Mouse (Mus musculus) cortical plate, adult 2 months (tissue): ENCODE measurements at regions not wholly inside any gene's neighbourhood (a gene's known extent, or its start where the extent isn't known, plus 50 kb on each side); places are given as distances from the start of the nearest gene placed in this dataset.

Experiments
- H3K27ac ChIP-seq: fragments of 200-500 bp; 2 replicates; pipeline ENCODE4 v1.5.1; 2012; ENCODE audit warnings: low read length, control low read depth, inconsistent platforms; ENCODE audit not compliant: insufficient read depth
- H3K4me1 ChIP-seq: fragments of 200-500 bp; 2 replicates; pipeline ENCODE4 v1.6.1; 2011; ENCODE audit warnings: low read length; ENCODE audit not compliant: control insufficient read depth, insufficient read depth
- H3K4me3 ChIP-seq: fragments of 200-500 bp; 2 replicates; pipeline ENCODE4 v1.5.1; 2011; ENCODE audit warnings: mild to moderate bottlenecking, low read length, control low read depth; ENCODE audit not compliant: insufficient read depth
- CTCF ChIP-seq: fragments of 200-500 bp; IDR thresholded peaks from 2 replicates; pipeline ENCODE4 v1.5.1; 2011; ENCODE audit warnings: mild to moderate bottlenecking, control low read depth, low read length; ENCODE audit not compliant: insufficient read depth; ENCODE audit errors: extremely low read depth
- POLR2A ChIP-seq: fragments of 200-500 bp; IDR thresholded peaks from 2 replicates; pipeline ENCODE4 v1.6.1; 2011; ENCODE audit warnings: mild to moderate bottlenecking, low read length, control low read depth; ENCODE audit not compliant: insufficient read depth; ENCODE audit errors: extremely low read depth

GRCm38 (mm10) chr15:59153416-59154250 lies 264.5 kb downstream of the Gm49356 start:
- TF ChIP-seq CTCF (no peak), POLR2A (no peak)
- Histone ChIP-seq H3K4me1 (no peaks in the 10 kb centered on the region), H3K27ac (no peak overlapping the region), H3K4me3 (no peak overlapping the region)

GRCm38 (mm10) chr15:59154407-59155288 lies 265.6 kb downstream of the Gm49356 start:
- no peaks in the 10 kb centered on the region for H3K4me1 ChIP-seq
- no peak overlapping the region for H3K27ac ChIP-seq
- TF ChIP-seq POLR2A (no peak), CTCF (no peak)
- H3K4me3 ChIP-seq, result no peak overlapping the region

GRCm38 (mm10) chr15:59155289-59155623 lies 266.2 kb downstream of the Gm49356 start:
- no peak for TF ChIP-seq CTCF
- no peak for TF ChIP-seq POLR2A
- Histone ChIP-seq H3K4me1 (no peaks in the 10 kb centered on the region), H3K4me3 (no peak overlapping the region), H3K27ac (no peak overlapping the region)

GRCm38 (mm10) chr15:59156328-59156727 lies 267.2 kb downstream of the Gm49356 start:
- Histone ChIP-seq H3K4me1 (no peaks in the 10 kb centered on the region), H3K4me3 (no peak overlapping the region), H3K27ac (no peak overlapping the region)
- TF ChIP-seq CTCF (no peak), POLR2A (no peak)

- no peaks in the 10 kb centered on the region for H3K4me1 ChIP-seq
- no peak overlapping the region for H3K4me3 ChIP-seq
- no peak overlapping the region for H3K27ac ChIP-seq
- no peak for TF ChIP-seq POLR2A
These were observed 269.7 kb downstream of the Gm49356 start for GRCm38 (mm10) chr15:59158760-59159159.

GRCm38 (mm10) chr15:59160931-59161920 lies 272.1 kb downstream of the Gm49356 start:
- TF ChIP-seq CTCF, result no peak
- no peak for TF ChIP-seq POLR2A
- no peak overlapping the region for H3K27ac ChIP-seq
- H3K4me3 ChIP-seq, result no peak overlapping the region

GRCm38 (mm10) chr15:59167937-59168659 lies 279.0 kb downstream of the Gm49356 start:
- Histone ChIP-seq H3K4me3 (no peak overlapping the region), H3K4me1 (no peaks in the 10 kb centered on the region), H3K27ac (no peak overlapping the region)
- TF ChIP-seq POLR2A (no peak), CTCF (no peak)

More at GRCm38 (mm10) chr15:59160931-59161920, 272.1 kb downstream of the Gm49356 start:
- H3K4me1 ChIP-seq, result no peaks in the 10 kb centered on the region

GRCm38 (mm10) chr15:59168660-59169170 lies 279.6 kb downstream of the Gm49356 start:
- Histone ChIP-seq H3K27ac (no peak overlapping the region), H3K4me3 (no peak overlapping the region), H3K4me1 (no peaks in the 10 kb centered on the region)
- TF ChIP-seq CTCF (no peak), POLR2A (no peak)

GRCm38 (mm10) chr15:59169237-59169797 lies 280.2 kb downstream of the Gm49356 start:
- no peak for TF ChIP-seq CTCF
- TF ChIP-seq POLR2A, result no peak
- Histone ChIP-seq H3K4me1 (no peaks in the 10 kb centered on the region), H3K4me3 (no peak overlapping the region), H3K27ac (no peak overlapping the region)
